Mouse (Mus musculus) adrenal gland, postnatal 14 days (tissue): ENCODE measurements around the gene Racgap1. TPM values are rescaled to one million over a fixed set of nuclear protein-coding genes. Genes with fewer than 3 reads are reported as not detected.

Source experiments
- DNase-seq: peaks from one replicate; pipeline ENCODE4 v3.0.0; 2021; ENCODE audit warnings: mixed read lengths
- total RNA-seq: library from RNA; stranded (reverse); gene quantifications from 2 replicates; pipeline ENCODE4 v1.2.3, GENCODE M21; 2021

Racgap1 gene
- total RNA-seq, 1 experiment from 2014 or later = 28.5 TPM

- DNase-seq = peak; percentile 83
Measured at GRCm38 (mm10) chr15:99664600-99665451, 13.4 kb upstream of the Racgap1 start.

GRCm38 (mm10) chr15:99663964-99664599 is 12.6 kb upstream of the Racgap1 start:
- DNase-seq = no peak

- no peak for DNase-seq
Measured at GRCm38 (mm10) chr15:99662371-99662770, 10.9 kb upstream of the Racgap1 start.

- no peak for DNase-seq
Measured at GRCm38 (mm10) chr15:99661121-99661830, 9.8 kb upstream of the Racgap1 start.

GRCm38 (mm10) chr15:99658437-99658836 is 7.0 kb upstream of the Racgap1 start:
- DNase-seq = no peak

GRCm38 (mm10) chr15:99655956-99656355 is 4.5 kb upstream of the Racgap1 start:
- no peak for DNase-seq

- DNase-seq = no peak
Measured at GRCm38 (mm10) chr15:99653876-99654275, 2.4 kb upstream of the Racgap1 start.

GRCm38 (mm10) chr15:99653291-99653690 is 1.8 kb upstream of the Racgap1 start:
- no peak for DNase-seq

GRCm38 (mm10) chr15:99651984-99652872 is 772 bp upstream of the Racgap1 start:
- no peak for DNase-seq

GRCm38 (mm10) chr15:99650304-99650703 is 1.2 kb downstream of the Racgap1 start:
- DNase-seq = no peak

- no peak for DNase-seq
Measured at GRCm38 (mm10) chr15:99649067-99649761, 2.2 kb downstream of the Racgap1 start.

GRCm38 (mm10) chr15:99648326-99648725 is 3.1 kb downstream of the Racgap1 start:
- no peak for DNase-seq

GRCm38 (mm10) chr15:99644776-99645175 is 6.7 kb downstream of the Racgap1 start:
- DNase-seq = no peak

GRCm38 (mm10) chr15:99643832-99644231 is 7.6 kb downstream of the Racgap1 start:
- DNase-seq = no peak

- no peak for DNase-seq
Measured at GRCm38 (mm10) chr15:99642622-99643021, 8.8 kb downstream of the Racgap1 start.

- DNase-seq = no peak
Measured at GRCm38 (mm10) chr15:99638124-99638485, 13.4 kb downstream of the Racgap1 start.

GRCm38 (mm10) chr15:99637405-99638123 is 13.9 kb downstream of the Racgap1 start:
- DNase-seq = no peak

- DNase-seq = no peak
Measured at GRCm38 (mm10) chr15:99634702-99635101, 16.8 kb downstream of the Racgap1 start.

- no peak for DNase-seq
Measured at GRCm38 (mm10) chr15:99631618-99632017, 19.8 kb downstream of the Racgap1 start.

- no peak for DNase-seq
Measured at GRCm38 (mm10) chr15:99622063-99622462, 29.4 kb downstream of the Racgap1 start.

GRCm38 (mm10) chr15:99619821-99620220 is 31.6 kb downstream of the Racgap1 start:
- DNase-seq = no peak
